Mouse (Mus musculus): ENCODE measurements around the gene Efna3. TPM values are rescaled to one million over a fixed set of nuclear protein-coding genes. Genes with fewer than 3 reads are reported as not detected.

Efna3 gene
- polyA plus RNA-seq, 1 experiment from 2014 or later, result 9.7 TPM

DNA sequence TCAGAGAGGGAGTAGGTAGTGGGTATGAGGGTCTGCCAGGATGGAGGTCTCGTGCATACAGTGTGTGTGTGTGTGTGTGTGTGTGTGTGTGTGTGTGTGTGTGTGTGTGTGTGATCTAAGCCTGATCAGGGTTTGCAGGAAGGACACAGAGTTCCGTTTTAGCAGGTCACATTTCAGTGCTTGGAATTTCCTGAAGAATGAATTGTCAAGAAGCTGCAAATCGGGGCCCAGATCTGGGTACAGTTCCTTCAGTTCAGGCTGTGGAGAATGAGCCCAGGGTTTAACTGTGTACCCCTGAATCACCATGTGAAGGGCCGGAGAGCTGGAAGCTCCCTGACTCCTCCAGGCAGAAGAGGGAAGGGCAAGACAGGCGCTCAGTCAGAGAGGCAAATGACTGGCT is 35.5 kb downstream of the Efna3 start:
- Histone ChIP-seq H3K9ac (ENCODE audit: low read depth, low read length) (no peak overlapping the region), H3K27me3 (ENCODE audit: control insufficient read depth, insufficient read depth, low read length) (no peaks in the 10 kb centered on the region), H3K36me3 (ENCODE audit: control insufficient read depth, insufficient read depth, low read length) (no peaks in the 10 kb centered on the region), H3K27ac (ENCODE audit: low read depth, low read length) (no peak overlapping the region), H3K4me3 (ENCODE audit: low read length) (no peak overlapping the region), H3K4me1 (ENCODE audit: control insufficient read depth, insufficient read depth, low read length) (peaks cover 8% of the 10 kb centered on the region; the same call in 1 of the 2 replicates), H3K4me2 (replicated peaks; ENCODE audit: low read depth, low read length) (no peak overlapping the region), H3K9me3 (ENCODE audit: control insufficient read depth, low read length) (no peaks in the 10 kb centered on the region)
- 37% methylated on average over 5 of the region's 5 CpGs for WGBS
- no peak for ATAC-seq (ENCODE audit: low FRiP score, low TSS enrichment)

DNA sequence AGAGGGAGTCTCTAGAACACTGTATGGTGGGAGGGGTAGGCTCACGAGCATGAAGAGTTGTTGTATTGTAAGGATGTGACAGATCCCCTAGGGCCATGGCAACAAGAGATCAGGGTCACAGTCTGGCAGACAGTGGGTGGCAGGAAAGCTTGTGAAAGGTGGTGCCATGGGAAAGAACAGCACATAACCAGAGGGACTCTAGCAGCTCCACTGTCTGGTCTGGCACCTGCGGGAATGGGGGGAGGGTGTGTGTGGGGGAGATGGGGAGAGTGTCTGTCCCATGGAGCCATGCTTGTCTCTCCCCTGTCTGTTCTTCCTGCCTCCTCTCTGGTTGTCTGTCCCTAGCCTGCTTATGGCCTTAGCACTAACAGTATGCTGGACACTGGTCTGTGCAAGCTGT is 37.2 kb downstream of the Efna3 start:
- WGBS, result 53% methylated on average over 2 of the region's 2 CpGs
- no peak for ATAC-seq (ENCODE audit: low FRiP score, low TSS enrichment)
- peaks cover 19% of the 10 kb centered on the region for H3K4me1 ChIP-seq (ENCODE audit: control insufficient read depth, insufficient read depth, low read length)

GRCm38 (mm10) chr3:89284261-89284660 is 38.5 kb downstream of the Efna3 start:
- no peak for ATAC-seq (ENCODE audit: low FRiP score, low TSS enrichment)
- Histone ChIP-seq H3K4me3 (ENCODE audit: low read length) (no peak overlapping the region), H3K27ac (ENCODE audit: low read depth, low read length) (no peak overlapping the region)

More for the DNA sequence above, 37.2 kb downstream of the Efna3 start:
- no peak overlapping the region for H3K9ac ChIP-seq (ENCODE audit: low read depth, low read length)
- H3K36me3 ChIP-seq (ENCODE audit: control insufficient read depth, insufficient read depth, low read length), result no peaks in the 10 kb centered on the region
- H3K27me3 ChIP-seq (ENCODE audit: control insufficient read depth, insufficient read depth, low read length), result peaks cover 2% of the 10 kb centered on the region
- H3K27ac ChIP-seq (ENCODE audit: low read depth, low read length), result no peak overlapping the region
- no peaks in the 10 kb centered on the region for H3K9me3 ChIP-seq (ENCODE audit: control insufficient read depth, low read length)
- no peak overlapping the region for H3K4me3 ChIP-seq (ENCODE audit: low read length)
- H3K4me2 ChIP-seq (replicated peaks; ENCODE audit: low read depth, low read length), result no peak overlapping the region

GRCm38 (mm10) chr3:89282291-89282643 is 40.5 kb downstream of the Efna3 start:
- Histone ChIP-seq H3K4me3 (ENCODE audit: low read length) (no peak overlapping the region), H3K9ac (ENCODE audit: low read depth, low read length) (peak overlapping the region; percentile 18; the same call in 1 of the 2 replicates), H3K27me3 (ENCODE audit: control insufficient read depth, insufficient read depth, low read length) (peaks cover 2% of the 10 kb centered on the region), H3K36me3 (ENCODE audit: control insufficient read depth, insufficient read depth, low read length) (no peaks in the 10 kb centered on the region), H3K9me3 (ENCODE audit: control insufficient read depth, low read length) (no peaks in the 10 kb centered on the region), H3K4me1 (ENCODE audit: control insufficient read depth, insufficient read depth, low read length) (peaks cover 39% of the 10 kb centered on the region), H3K4me2 (replicated peaks; ENCODE audit: low read depth, low read length) (no peak overlapping the region; the same call in 1 of the 2 replicates), H3K27ac (ENCODE audit: low read depth, low read length) (no peak overlapping the region)
- ATAC-seq (ENCODE audit: low FRiP score, low TSS enrichment), result no peak
- WGBS, result 23% methylated on average over 4 of the region's 4 CpGs

More at GRCm38 (mm10) chr3:89284261-89284660, 38.5 kb downstream of the Efna3 start:
- Histone ChIP-seq H3K9me3 (ENCODE audit: control insufficient read depth, low read length) (no peaks in the 10 kb centered on the region), H3K9ac (ENCODE audit: low read depth, low read length) (no peak overlapping the region), H3K36me3 (ENCODE audit: control insufficient read depth, insufficient read depth, low read length) (no peaks in the 10 kb centered on the region), H3K4me1 (ENCODE audit: control insufficient read depth, insufficient read depth, low read length) (peaks cover 28% of the 10 kb centered on the region), H3K27me3 (ENCODE audit: control insufficient read depth, insufficient read depth, low read length) (peaks cover 2% of the 10 kb centered on the region), H3K4me2 (replicated peaks; ENCODE audit: low read depth, low read length) (no peak overlapping the region)
- 77% methylated on average over 3 of the region's 3 CpGs for WGBS

DNA sequence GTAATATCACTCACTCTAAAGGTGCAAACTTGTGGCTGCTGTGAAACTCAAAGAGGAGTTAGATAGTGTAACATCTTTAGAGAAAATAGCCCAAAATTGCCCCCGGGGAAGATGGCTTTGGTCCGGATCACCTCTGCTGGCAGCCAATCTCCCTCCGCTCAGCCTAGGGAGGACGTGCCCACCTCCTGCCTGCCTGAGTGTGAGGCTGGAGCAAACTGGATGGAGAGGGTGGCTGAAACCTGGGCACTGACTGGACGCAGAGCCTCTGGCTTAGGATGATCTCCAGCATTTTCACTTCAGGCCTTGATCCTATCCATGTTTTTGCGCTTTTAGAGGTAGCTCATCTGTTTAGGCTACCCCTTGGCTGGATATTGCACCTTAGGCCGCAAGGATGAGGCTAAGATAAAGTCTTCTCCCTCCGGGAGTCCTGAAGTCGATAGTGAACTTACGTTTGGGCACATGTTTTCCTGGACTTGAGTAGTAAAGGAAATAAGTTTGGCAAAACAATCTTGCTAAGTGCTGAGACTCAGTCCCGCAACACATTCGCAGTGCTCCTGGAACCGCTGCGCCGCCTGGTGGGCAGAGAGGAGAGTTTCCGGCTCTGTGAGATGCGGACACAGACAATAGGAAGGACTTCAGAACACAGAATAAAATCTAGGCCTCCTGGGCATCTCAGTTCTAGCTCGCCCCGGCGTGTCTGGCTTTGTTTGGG is 41.0 kb downstream of the Efna3 start:
- H3K4me2 ChIP-seq (replicated peaks; ENCODE audit: low read depth, low read length), result peak overlapping the region; percentile 65
- no peaks in the 10 kb centered on the region for H3K36me3 ChIP-seq (ENCODE audit: control insufficient read depth, insufficient read depth, low read length)
- peaks cover 2% of the 10 kb centered on the region for H3K27me3 ChIP-seq (ENCODE audit: control insufficient read depth, insufficient read depth, low read length)
- ATAC-seq (ENCODE audit: low FRiP score, low TSS enrichment), result no peak
- peak overlapping the region; percentile 59; the same call in 1 of the 2 replicates for H3K27ac ChIP-seq (ENCODE audit: low read depth, low read length)
- peaks cover 44% of the 10 kb centered on the region for H3K4me1 ChIP-seq (ENCODE audit: control insufficient read depth, insufficient read depth, low read length)
- 13% methylated on average over 20 of the region's 20 CpGs for WGBS
- H3K9ac ChIP-seq (ENCODE audit: low read depth, low read length), result peak overlapping the region; percentile 50; the same call in 1 of the 2 replicates
- H3K4me3 ChIP-seq (ENCODE audit: low read length), result peak overlapping the region; percentile 51
- no peaks in the 10 kb centered on the region for H3K9me3 ChIP-seq (ENCODE audit: control insufficient read depth, low read length)

GRCm38 (mm10) chr3:89280606-89281511 is 41.9 kb downstream of the Efna3 start, which contains the start of gene Efna1:
TSS of gene Efna1 (minus strand) at chr3:89281142.
- Histone ChIP-seq H3K4me1 (ENCODE audit: control insufficient read depth, insufficient read depth, low read length) (peaks cover 44% of the 10 kb centered on the region), H3K4me3 (ENCODE audit: low read length) (peak within 1 kb of the TSS; percentile 51), H3K36me3 (ENCODE audit: control insufficient read depth, insufficient read depth, low read length) (peaks cover 1% of the 10 kb centered on the region; the same call in 1 of the 2 replicates), H3K27me3 (ENCODE audit: control insufficient read depth, insufficient read depth, low read length) (peaks cover 2% of the 10 kb centered on the region), H3K27ac (ENCODE audit: low read depth, low read length) (peak within 1 kb of the TSS; percentile 89; the same call in 1 of the 2 replicates), H3K9ac (ENCODE audit: low read depth, low read length) (peak within 1 kb of the TSS; percentile 78), H3K9me3 (ENCODE audit: control insufficient read depth, low read length) (no peaks in the 10 kb centered on the region), H3K4me2 (replicated peaks; ENCODE audit: low read depth, low read length) (peak within 1 kb of the TSS; percentile 65)
- under 1% methylated on average over 52 of the region's 52 CpGs for WGBS
- peak; percentile 24; the same call in 1 of the 2 replicates for ATAC-seq (ENCODE audit: low FRiP score, low TSS enrichment)

GRCm38 (mm10) chr3:89280050-89280605 is 42.6 kb downstream of the Efna3 start:
- H3K4me3 ChIP-seq (ENCODE audit: low read length), result peak overlapping the region; percentile 51
- H3K4me1 ChIP-seq (ENCODE audit: control insufficient read depth, insufficient read depth, low read length), result peaks cover 44% of the 10 kb centered on the region
- peak overlapping the region; percentile 89; the same call in 1 of the 2 replicates for H3K27ac ChIP-seq (ENCODE audit: low read depth, low read length)
- peak overlapping the region; percentile 78 for H3K9ac ChIP-seq (ENCODE audit: low read depth, low read length)
- H3K27me3 ChIP-seq (ENCODE audit: control insufficient read depth, insufficient read depth, low read length), result peaks cover 2% of the 10 kb centered on the region
- peaks cover 8% of the 10 kb centered on the region; the same call in 1 of the 2 replicates for H3K36me3 ChIP-seq (ENCODE audit: control insufficient read depth, insufficient read depth, low read length)
- H3K9me3 ChIP-seq (ENCODE audit: control insufficient read depth, low read length), result no peaks in the 10 kb centered on the region
- under 1% methylated on average over 29 of the region's 29 CpGs for WGBS
- ATAC-seq (ENCODE audit: low FRiP score, low TSS enrichment), result no peak
- H3K4me2 ChIP-seq (replicated peaks; ENCODE audit: low read depth, low read length), result peak overlapping the region; percentile 65

GRCm38 (mm10) chr3:89279153-89279890 is 43.4 kb downstream of the Efna3 start:
- peaks cover 44% of the 10 kb centered on the region for H3K4me1 ChIP-seq (ENCODE audit: control insufficient read depth, insufficient read depth, low read length)
- under 1% methylated on average over 35 of the region's 35 CpGs for WGBS

More at GRCm38 (mm10) chr3:89279153-89279890, 43.4 kb downstream of the Efna3 start:
- Histone ChIP-seq H3K36me3 (ENCODE audit: control insufficient read depth, insufficient read depth, low read length) (peaks cover 13% of the 10 kb centered on the region), H3K9ac (ENCODE audit: low read depth, low read length) (peak overlapping the region; percentile 78), H3K27ac (ENCODE audit: low read depth, low read length) (peak overlapping the region; percentile 89), H3K4me2 (replicated peaks; ENCODE audit: low read depth, low read length) (peak overlapping the region; percentile 65), H3K9me3 (ENCODE audit: control insufficient read depth, low read length) (no peaks in the 10 kb centered on the region), H3K4me3 (ENCODE audit: low read length) (peak overlapping the region; percentile 51), H3K27me3 (ENCODE audit: control insufficient read depth, insufficient read depth, low read length) (peaks cover 2% of the 10 kb centered on the region)
- ATAC-seq (ENCODE audit: low FRiP score, low TSS enrichment), result peak; percentile 78
